27 mouse cellular contexts compared by ENCODE assay signal in genomic region chrX:100624242-100624641, GRCm38 (mm10). TPM values are rescaled to one million over a fixed set of nuclear protein-coding genes. Genes with fewer than 3 reads are reported as not detected.
DNase-seq lines count a peak whose midpoint lies in the region; ATAC-seq and TF ChIP-seq lines count a peak whose summit lies in the region.
"Had no signal": no experiment of that assay in that cellular context is flagged by ENCODE, and none has a peak within 500 bp of the region (broad histone marks: within the 10 kb centered on the region; RNA-seq: fewer than 3 reads in every experiment).

No protein-coding gene starts in this region.

- no peak overlapping the region for H3K27ac ChIP-seq in kidney, embryonic 15.5 days
- peak overlapping the region; percentile 35 for H3K27ac ChIP-seq in liver, embryonic 14.5 days
- H3K27ac ChIP-seq: forebrain, embryonic 15.5 days; hindbrain, embryonic 15.5 days; intestine, embryonic 15.5 days; limb, embryonic 15.5 days; midbrain, embryonic 12.5 days; neural tube, embryonic 13.5 days had no signal

- peaks cover 17% of the 10 kb centered on the region for H3K36me3 ChIP-seq in kidney, embryonic 15.5 days
- peaks cover 63% of the 10 kb centered on the region for H3K36me3 ChIP-seq in erythroblast, embryonic 14.5 days (ENCODE audit: control insufficient read depth)
- H3K36me3 ChIP-seq in liver, embryonic 14.5 days (replicated peaks; ENCODE audit: control insufficient read depth, insufficient read depth, low read depth): peaks cover 6% of the 10 kb centered on the region; the same call in 1 of the 2 replicates
- no peaks in the 10 kb centered on the region for H3K36me3 ChIP-seq in myocyte (ENCODE audit: control insufficient read depth, insufficient read depth)
- H3K36me3 ChIP-seq: hindbrain, embryonic 15.5 days; intestine, embryonic 15.5 days had no signal

- no peak for TF ChIP-seq POLR2A in myocyte (IDR thresholded peaks at IDR 0.05; ENCODE audit: insufficient read length, low read depth)

- H3K27me3 ChIP-seq in kidney, embryonic 15.5 days: 0 out of 2 replicates have a peak, but pooled peaks cover 6% of the 10 kb centered on the region
- H3K27me3 ChIP-seq in erythroblast, embryonic 14.5 days (ENCODE audit: control insufficient read depth): peaks cover 5% of the 10 kb centered on the region; the same call in 1 of the 2 replicates
- H3K27me3 ChIP-seq in liver, embryonic 14.5 days (ENCODE audit: control insufficient read depth, insufficient read depth, low read length): no peaks in the 10 kb centered on the region
- no peaks in the 10 kb centered on the region for H3K27me3 ChIP-seq in myocyte (ENCODE audit: control insufficient read depth, insufficient read depth, insufficient read length)
- H3K27me3 ChIP-seq: forebrain, embryonic 15.5 days; hindbrain, embryonic 15.5 days; intestine, embryonic 15.5 days; midbrain, embryonic 12.5 days; neural tube, embryonic 13.5 days had no signal

- H3K4me2 ChIP-seq in kidney, embryonic 15.5 days: 0 out of 2 replicates have a peak overlapping the region, but pooled peaks have one; percentile 55
- H3K4me2 ChIP-seq in liver, embryonic 14.5 days (ENCODE audit: low read depth): peak overlapping the region; percentile 77
- H3K4me2 ChIP-seq in myocyte (ENCODE audit: low read depth): peak overlapping the region; percentile 56

- no peak overlapping the region for H3K9ac ChIP-seq in kidney, embryonic 15.5 days
- peak overlapping the region; percentile 45 for H3K9ac ChIP-seq in liver, embryonic 14.5 days (replicated peaks)
- H3K9ac ChIP-seq: hindbrain, embryonic 15.5 days; intestine, embryonic 15.5 days; limb, embryonic 15.5 days; midbrain, embryonic 12.5 days had no signal

- WGBS in kidney, embryonic 15.5 days: 88% methylated on average over 4 of the region's 4 CpGs
- WGBS in liver, embryonic 14.5 days (ENCODE audit: insufficient replicate concordance): 32% methylated on average over 4 of the region's 4 CpGs

- H3K4me3 ChIP-seq in kidney, embryonic 15.5 days (replicated peaks): no peak overlapping the region
- peak overlapping the region; percentile 73 for H3K4me3 ChIP-seq in erythroblast, embryonic 14.5 days (replicated peaks)
- peak overlapping the region; percentile 48 to 90 for H3K4me3 ChIP-seq in liver, embryonic 14.5 days (ENCODE audit: insufficient read depth in 1 of 2, low read depth in 2 of 2, low read length in 2 of 2)
- peak overlapping the region; percentile 70 for H3K4me3 ChIP-seq in myocyte

- H3K4me1 ChIP-seq in kidney, embryonic 15.5 days: no peaks in the 10 kb centered on the region
- peaks cover 26% of the 10 kb centered on the region for H3K4me1 ChIP-seq in erythroblast, embryonic 14.5 days (ENCODE audit: control insufficient read depth)
- H3K4me1 ChIP-seq in liver, embryonic 14.5 days (replicated peaks; ENCODE audit: control insufficient read depth in 2 of 2, insufficient read depth in 2 of 2, low read length in 1 of 2): peaks cover 0 to 9% of the 10 kb centered on the region in 2 experiments
- H3K4me1 ChIP-seq: heart, embryonic 10.5 days; intestine, embryonic 15.5 days; limb, embryonic 15.5 days had no signal

- no peak for TF ChIP-seq CTCF in liver, embryonic 14.5 days (IDR thresholded peaks at IDR 0.05; ENCODE audit: low read depth)

- H3K79me2 ChIP-seq in myocyte (ENCODE audit: control insufficient read depth, insufficient read depth): peaks cover 34% of the 10 kb centered on the region

- no peak overlapping the region for H3ac ChIP-seq in myocyte (ENCODE audit: control insufficient read depth, insufficient read length)

- no peak for ATAC-seq in kidney, embryonic 15.5 days (replicated peaks; ENCODE audit: low FRiP score)
- peak; percentile 36 for ATAC-seq in liver, embryonic 14.5 days (ENCODE audit: insufficient read depth)
- ATAC-seq: forebrain, embryonic 15.5 days; intestine, embryonic 15.5 days; lung, postnatal 0 days had no signal

- H3K9me3 ChIP-seq in kidney, embryonic 15.5 days (replicated peaks): no peaks in the 10 kb centered on the region
- H3K9me3 ChIP-seq in erythroblast, embryonic 14.5 days (ENCODE audit: control insufficient read depth, low read length): peaks cover 8% of the 10 kb centered on the region
- no peaks in the 10 kb centered on the region for H3K9me3 ChIP-seq in liver, embryonic 14.5 days (ENCODE audit: control insufficient read depth, low read length)
- H3K9me3 ChIP-seq: forebrain, embryonic 15.5 days; heart, embryonic 10.5 days; hindbrain, embryonic 15.5 days; intestine, embryonic 15.5 days; limb, embryonic 15.5 days; midbrain, embryonic 12.5 days; neural tube, embryonic 13.5 days had no signal

- peak; percentile 55; the same call in 1 of the 2 replicates for TF ChIP-seq EP300 in liver, embryonic 14.5 days (IDR thresholded peaks at IDR 0.05; ENCODE audit: low read depth)

- no peak for DNase-seq in kidney, postnatal 4 days
- DNase-seq in liver, embryonic 14.5 days (ENCODE audit: low read depth in 3 of 3, low spot score in 3 of 3): peak in 2 of 3 experiments; percentile 28 to 36
- DNase-seq in urinary bladder, postnatal 14 days (ENCODE audit: low spot score): no peak
- no peak for DNase-seq in cerebellum, postnatal 25 days
- DNase-seq: adrenal gland, postnatal 10 days; cerebellum, adult 8-10 months; gastrocnemius, postnatal 10 days; heart, postnatal 4 days; kidney, postnatal 36 days; layer of hippocampus, adult 9-11 months; thymus, postnatal 25 days had no signal

TF ChIP-seq in myocyte, 11 proteins besides CTCF, POLR2A, EP300 and RAD21:
- TF ChIP-seq TCF12 (IDR thresholded peaks at IDR 0.05; ENCODE audit: insufficient read depth, poor library complexity, severe bottlenecking) (no peak), CEBPB (IDR thresholded peaks at IDR 0.05; ENCODE audit: insufficient read depth, poor library complexity, severe bottlenecking) (no peak), MYOG (IDR thresholded peaks at IDR 0.05; ENCODE audit: control insufficient read depth in 1 of 3, insufficient read depth in 1 of 3, insufficient read length in 2 of 3, low read depth in 2 of 3) (no peak), E2F4 (IDR thresholded peaks at IDR 0.05; ENCODE audit: insufficient read depth) (no peak), TCF3 (IDR thresholded peaks at IDR 0.05; ENCODE audit: insufficient read length, low read depth) (no peak), POLR2AphosphoS2 (IDR thresholded peaks at IDR 0.05; ENCODE audit: insufficient read length, low read depth) (no peak)

RNA-seq across cellular contexts. Expression of gene Kif4, which starts 1.3 kb away (rescaled TPM):
- 30.3 and 31.2 TPM in 2 replicates for polyA plus RNA-seq in kidney, embryonic 15.5 days (2015; fragmentation: Nextera tagmentation; extraction: Ambion mirVana)
- polyA plus RNA-seq in erythroblast, embryonic 14.5 days (2012): 0.61 and 0.92 TPM in 2 replicates
- polyA plus RNA-seq in liver, embryonic 14.5 days (2012; rRNA removed): 7.1 and 14.6 TPM in 2 replicates
- polyA plus RNA-seq in liver, embryonic 14.5 days (2014; fragmentation: Nextera tagmentation; extraction: Ambion mirVana): 23.5 and 24.7 TPM in 2 replicates
- 4.5 TPM for polyA plus RNA-seq in myocyte (2012; fragmentation: generic; extraction: Trizol)

RNA-seq across cellular contexts. Expression of gene Pdzd11, which starts 2.1 kb away (rescaled TPM):
- 101 TPM in 2 replicates for polyA plus RNA-seq in kidney, embryonic 15.5 days (2015; fragmentation: Nextera tagmentation; extraction: Ambion mirVana)
- 2.0 and 3.0 TPM in 2 replicates for polyA plus RNA-seq in erythroblast, embryonic 14.5 days (2012)
- 19.3 and 27.1 TPM in 2 replicates for polyA plus RNA-seq in liver, embryonic 14.5 days (2012; rRNA removed)
- polyA plus RNA-seq in liver, embryonic 14.5 days (2014; fragmentation: Nextera tagmentation; extraction: Ambion mirVana): 67.2 and 70.0 TPM in 2 replicates
- polyA plus RNA-seq in myocyte (2012; fragmentation: generic; extraction: Trizol): 59.5 TPM

RNA-seq across cellular contexts. Expression of gene Arr3, which starts 18.9 kb away (rescaled TPM):
- polyA plus RNA-seq in kidney, embryonic 15.5 days (2015; fragmentation: Nextera tagmentation; extraction: Ambion mirVana): not detected in 2 replicates
- polyA plus RNA-seq in erythroblast, embryonic 14.5 days (2012): not detected in 2 replicates
- not detected in 2 replicates for polyA plus RNA-seq in liver, embryonic 14.5 days (2012; rRNA removed)
- polyA plus RNA-seq in liver, embryonic 14.5 days (2014; fragmentation: Nextera tagmentation; extraction: Ambion mirVana): not detected in 2 replicates
- not detected for polyA plus RNA-seq in myocyte (2012; fragmentation: generic; extraction: Trizol)
- polyA plus RNA-seq: intestine, embryonic 15.5 days; kidney, embryonic 14.5 days; limb, embryonic 15.5 days; lung, postnatal 0 days; macrophage; midbrain, embryonic 12.5 days; neural tube, embryonic 13.5 days; spleen, adult 2 months; testis, adult 2 months had no signal

RNA-seq across cellular contexts. Expression of gene P2ry4, which starts 29.6 kb away (rescaled TPM):
- polyA plus RNA-seq in kidney, embryonic 15.5 days (2015; fragmentation: Nextera tagmentation; extraction: Ambion mirVana): not detected in 2 replicates
- polyA plus RNA-seq in erythroblast, embryonic 14.5 days (2012): not detected in 2 replicates
- 0.18 and 0.24 TPM in 2 replicates for polyA plus RNA-seq in liver, embryonic 14.5 days (2012; rRNA removed)
- 0.32 and 0.35 TPM in 2 replicates for polyA plus RNA-seq in liver, embryonic 14.5 days (2014; fragmentation: Nextera tagmentation; extraction: Ambion mirVana)
- polyA plus RNA-seq in myocyte (2012; fragmentation: generic; extraction: Trizol): not detected
- polyA plus RNA-seq: forebrain, embryonic 15.5 days; heart, embryonic 10.5 days; hindbrain, embryonic 15.5 days; kidney, embryonic 14.5 days; lung, postnatal 0 days; macrophage; midbrain, embryonic 12.5 days; neural tube, embryonic 13.5 days; spleen, adult 2 months; testis, adult 2 months had no signal

RNA-seq across cellular contexts. Expression of gene Awat1, which starts 52.2 kb away (rescaled TPM):
- not detected in 2 replicates for polyA plus RNA-seq in kidney, embryonic 15.5 days (2015; fragmentation: Nextera tagmentation; extraction: Ambion mirVana)
- not detected in 2 replicates for polyA plus RNA-seq in erythroblast, embryonic 14.5 days (2012)
- 0.03 TPM in 1 of 2 replicates, not detected in the other for polyA plus RNA-seq in liver, embryonic 14.5 days (2012; rRNA removed)
- 0.09 TPM in 1 of 2 replicates, not detected in the other for polyA plus RNA-seq in liver, embryonic 14.5 days (2014; fragmentation: Nextera tagmentation; extraction: Ambion mirVana)
- not detected for polyA plus RNA-seq in myocyte (2012; fragmentation: generic; extraction: Trizol)
- polyA plus RNA-seq: forebrain, embryonic 15.5 days; heart, embryonic 10.5 days; heart, embryonic 16.5 days; hindbrain, embryonic 15.5 days; intestine, embryonic 15.5 days; kidney, embryonic 14.5 days; limb, embryonic 15.5 days; midbrain, embryonic 12.5 days; neural tube, embryonic 13.5 days; spleen, adult 2 months; testis, adult 2 months had no signal

Comparison
In these comparisons a context has a peak if more than half of its experiments do, and no peak if none do; other contexts are left out.
1. DNase-seq: peak in liver, embryonic 14.5 days (2 of 3); none in kidney, postnatal 4 days (0 of 2), urinary bladder, postnatal 14 days (single experiment) and cerebellum, postnatal 25 days (0 of 2).
2. Peak in every context shown above with its lines, with median percentiles within 50 percentile points of each other: H3K4me2 ChIP-seq.